Mouse (Mus musculus) stomach, embryonic 14.5 days (tissue): Measurements from ENCODE around the gene Cox10. TPM values are rescaled to one million over a fixed set of nuclear protein-coding genes. Genes with fewer than 3 reads are reported as not detected.

Experiments used
- ATAC-seq: fragments of 200-750 bp; cut with Nextera tagmentation; 2 replicates; pipeline ENCODE4 v1.8.0; 2017; ENCODE audit warnings: low read depth, moderate TSS enrichment; ENCODE audit not compliant: insufficient number of reproducible peaks, insufficient read depth, low FRiP score
- H3K27ac ChIP-seq: fragments of 300-500 bp; sonication (generic); 2 replicates; pipeline ENCODE4 v1.5.1; 2014; ENCODE audit warnings: mild to moderate bottlenecking, low read length, moderate library complexity, mixed read lengths
- H3K27me3 ChIP-seq: fragments of 300-500 bp; sonication (generic); 2 replicates; pipeline ENCODE4 v1.6.1; 2014; ENCODE audit warnings: low read length, control low read depth, mixed read lengths; ENCODE audit not compliant: control insufficient read depth, insufficient read depth
- H3K36me3 ChIP-seq: fragments of 300-500 bp; sonication (generic); 2 replicates; pipeline ENCODE4 v1.6.1; 2014; ENCODE audit warnings: mild to moderate bottlenecking, control low read depth, low read length, moderate library complexity, mixed read lengths; ENCODE audit not compliant: control insufficient read depth, insufficient read depth
- H3K4me1 ChIP-seq: fragments of 300-500 bp; sonication (generic); 2 replicates; pipeline ENCODE4 v1.6.1; 2014; ENCODE audit warnings: low read length, control low read depth, mixed read lengths; ENCODE audit not compliant: control insufficient read depth, insufficient read depth
- H3K4me2 ChIP-seq: fragments of 300-500 bp; sonication (generic); replicated peaks from 2 replicates; pipeline ENCODE4 v1.6.1; 2014; ENCODE audit warnings: low read depth, low read length, control low read depth
- H3K4me3 ChIP-seq: fragments of 300-500 bp; sonication (generic); 2 replicates; pipeline ENCODE4 v1.5.1; 2014; ENCODE audit warnings: low read depth, low read length, control low read depth
- H3K9ac ChIP-seq: fragments of 300-500 bp; sonication (generic); replicated peaks from 2 replicates; pipeline ENCODE4 v1.6.1; 2014; ENCODE audit warnings: low read depth, mild to moderate bottlenecking, control low read depth, low read length, moderate library complexity, mixed read lengths
- H3K9me3 ChIP-seq: fragments of 300-500 bp; sonication (generic); 2 replicates; pipeline ENCODE4 v1.6.1; 2016; ENCODE audit warnings: low read depth, low read length, control low read depth; ENCODE audit not compliant: control insufficient read depth
- WGBS: fragments of 180-500 bp; shearing (Covaris S2); extraction: QIAGEN DNeasy Blood & Tissue Kit; methylation state at CpG from one replicate; pipeline ENCODE4 v1.1.7; 2014; 5-methylcytosine and 5-hydroxymethylcytosine counted together
- polyA plus RNA-seq: library from polyadenylated mRNA; unstranded; fragments of >200 nt; fragmentation: Nextera tagmentation; extraction: Ambion mirVana; gene quantifications from 2 replicates; pipeline ENCODE4 v1.2.1, GENCODE M21; 2014

The Cox10 gene
- polyA plus RNA-seq, 1 experiment from 2014 or later = 25.1 TPM

DNA sequence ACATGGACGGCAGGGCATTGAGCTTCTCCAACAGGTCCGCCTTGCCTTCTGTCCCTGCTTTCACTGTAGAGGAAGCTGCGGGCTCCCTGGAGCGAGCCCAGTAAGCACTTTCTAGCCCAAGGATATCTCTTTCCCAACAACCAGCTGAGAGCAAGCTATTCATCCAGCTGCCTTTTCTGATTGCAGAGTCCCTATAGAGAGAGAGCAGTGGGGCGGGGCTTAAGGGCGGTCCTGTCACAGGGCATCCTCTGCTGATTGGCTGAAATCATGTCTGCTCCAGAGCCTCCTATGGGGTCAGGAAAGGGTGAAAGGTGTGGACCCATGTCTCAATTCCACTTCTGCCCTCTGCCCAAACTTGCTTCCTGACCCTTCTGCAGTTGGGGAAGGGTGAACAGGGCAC lies 152.4 kb downstream of the Cox10 start:
- Histone ChIP-seq H3K27ac (peak overlapping the region; percentile 33; the same call in 1 of the 2 replicates), H3K9ac (no peak overlapping the region), H3K4me3 (no peak overlapping the region), H3K36me3 (no peaks in the 10 kb centered on the region), H3K4me2 (no peak overlapping the region), H3K27me3 (0 out of 2 replicates have a peak, but pooled peaks cover 6% of the 10 kb centered on the region), H3K9me3 (no peaks in the 10 kb centered on the region), H3K4me1 (peaks cover 11% of the 10 kb centered on the region; the same call in 1 of the 2 replicates)
- ATAC-seq = no peak
- WGBS = 79% methylated on average over 6 of the region's 6 CpGs

DNA sequence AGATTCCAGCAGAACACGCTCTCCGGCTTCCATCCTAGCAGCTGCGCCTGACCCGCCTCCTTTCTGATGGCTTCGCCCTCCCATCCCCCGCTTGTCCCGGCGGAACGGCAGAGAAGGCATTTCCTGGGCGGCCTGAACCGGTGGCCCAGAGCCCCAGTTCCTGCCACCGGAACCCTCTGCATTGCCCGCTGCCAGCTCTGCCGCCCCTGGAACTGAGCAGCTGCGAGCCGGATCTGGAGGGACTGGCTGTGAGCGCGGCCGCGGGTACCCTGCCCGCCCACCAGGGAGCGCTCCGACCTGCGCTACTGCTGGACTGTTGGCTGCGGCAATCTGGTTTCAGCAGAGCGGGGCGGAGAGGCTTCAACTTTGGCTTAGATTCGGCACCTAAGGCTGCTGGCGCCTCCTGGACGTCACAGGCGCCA lies 154.1 kb downstream of the Cox10 start:
- Histone ChIP-seq H3K9me3 (no peaks in the 10 kb centered on the region), H3K4me2 (peak overlapping the region; percentile 51), H3K36me3 (no peaks in the 10 kb centered on the region), H3K27me3 (0 out of 2 replicates have a peak, but pooled peaks cover 14% of the 10 kb centered on the region), H3K9ac (no peak overlapping the region), H3K4me1 (peaks cover 17% of the 10 kb centered on the region; the same call in 1 of the 2 replicates), H3K27ac (no peak overlapping the region), H3K4me3 (peak overlapping the region; percentile 30)
- WGBS = under 1% methylated on average over 31 of the region's 31 CpGs
- no peak; the same call in 1 of the 2 replicates for ATAC-seq

- no peak overlapping the region for H3K9ac ChIP-seq
- no peak overlapping the region for H3K27ac ChIP-seq
- H3K4me2 ChIP-seq = 0 out of 2 replicates have a peak overlapping the region, but pooled peaks have one; percentile 67
- no peaks in the 10 kb centered on the region for H3K36me3 ChIP-seq
- H3K4me3 ChIP-seq = no peak overlapping the region
- H3K27me3 ChIP-seq = 0 out of 2 replicates have a peak, but pooled peaks cover 17% of the 10 kb centered on the region
- no peaks in the 10 kb centered on the region for H3K9me3 ChIP-seq
- 12% methylated on average over 26 of the region's 26 CpGs for WGBS
- no peak for ATAC-seq
- H3K4me1 ChIP-seq = peaks cover 17% of the 10 kb centered on the region; the same call in 1 of the 2 replicates
Observed at GRCm38 (mm10) chr11:63924286-63924930, 154.9 kb downstream of the Cox10 start.

- ATAC-seq = no peak
- Histone ChIP-seq H3K9me3 (no peaks in the 10 kb centered on the region), H3K4me1 (peaks cover 17% of the 10 kb centered on the region; the same call in 1 of the 2 replicates), H3K27ac (no peak overlapping the region), H3K4me2 (peak overlapping the region; percentile 67), H3K36me3 (no peaks in the 10 kb centered on the region), H3K9ac (0 out of 2 replicates have a peak overlapping the region, but pooled peaks have one; percentile 7), H3K27me3 (0 out of 2 replicates have a peak, but pooled peaks cover 19% of the 10 kb centered on the region), H3K4me3 (peak overlapping the region; percentile 62)
- 2% methylated on average over 29 of the region's 29 CpGs for WGBS
Observed at GRCm38 (mm10) chr11:63923386-63923785, 155.9 kb downstream of the Cox10 start.

- peak; percentile 91 for ATAC-seq
- Histone ChIP-seq H3K4me3 (peak within 1 kb of the TSS; percentile 62), H3K9ac (peak within 1 kb of the TSS; percentile 68), H3K4me1 (peaks cover 20% of the 10 kb centered on the region; the same call in 1 of the 2 replicates), H3K9me3 (no peaks in the 10 kb centered on the region), H3K36me3 (no peaks in the 10 kb centered on the region), H3K4me2 (peak within 1 kb of the TSS; percentile 67), H3K27me3 (0 out of 2 replicates have a peak, but pooled peaks cover 19% of the 10 kb centered on the region), H3K27ac (peak within 1 kb of the TSS; percentile 59; the same call in 1 of the 2 replicates)
- WGBS = 0% methylated on average over 43 of the region's 43 CpGs
Observed at GRCm38 (mm10) chr11:63922091-63922621, 157.1 kb downstream of the Cox10 start, which contains the start of gene Hs3st3b1. TSS of gene Hs3st3b1 (minus strand) at chr11:63922290.

GRCm38 (mm10) chr11:63921044-63921951 lies 158.0 kb downstream of the Cox10 start:
- Histone ChIP-seq H3K4me1 (peaks cover 20% of the 10 kb centered on the region; the same call in 1 of the 2 replicates), H3K4me3 (peak overlapping the region; percentile 62), H3K9me3 (no peaks in the 10 kb centered on the region), H3K27ac (peak overlapping the region; percentile 59; the same call in 1 of the 2 replicates), H3K27me3 (0 out of 2 replicates have a peak, but pooled peaks cover 19% of the 10 kb centered on the region), H3K36me3 (no peaks in the 10 kb centered on the region), H3K9ac (peak overlapping the region; percentile 68), H3K4me2 (peak overlapping the region; percentile 67)
- WGBS = under 1% methylated on average over 77 of the region's 80 CpGs
- ATAC-seq = no peak

DNA sequence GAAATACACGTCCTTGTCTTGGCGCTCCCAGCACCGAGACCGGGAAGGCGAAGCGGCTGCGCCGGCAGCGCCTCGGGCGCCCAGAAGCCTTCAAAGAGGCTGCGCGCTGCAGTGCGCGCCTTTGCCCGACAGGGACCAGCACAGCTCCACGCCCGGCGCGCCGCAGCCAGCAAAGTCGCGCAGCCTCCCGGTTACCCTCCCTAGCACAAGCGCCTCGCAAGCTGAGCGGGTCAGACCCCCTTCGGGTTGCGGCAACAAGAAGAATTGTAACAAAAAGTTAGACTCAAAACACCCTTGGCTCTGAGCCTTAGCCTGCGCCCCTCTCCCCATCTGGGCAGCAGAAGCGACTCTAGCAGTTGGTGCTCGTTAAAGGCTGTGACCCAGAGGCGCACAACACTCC lies 158.7 kb downstream of the Cox10 start:
- H3K36me3 ChIP-seq = no peaks in the 10 kb centered on the region
- peak overlapping the region; percentile 68 for H3K9ac ChIP-seq
- WGBS = under 1% methylated on average over 33 of the region's 33 CpGs
- H3K4me1 ChIP-seq = peaks cover 20% of the 10 kb centered on the region; the same call in 1 of the 2 replicates
- H3K27me3 ChIP-seq = 0 out of 2 replicates have a peak, but pooled peaks cover 19% of the 10 kb centered on the region
- 0 out of 2 replicates have a peak, but pooled peaks have one; percentile 37 for ATAC-seq
- peak overlapping the region; percentile 62 for H3K4me3 ChIP-seq
- peak overlapping the region; percentile 55; the same call in 1 of the 2 replicates for H3K27ac ChIP-seq
- H3K9me3 ChIP-seq = no peaks in the 10 kb centered on the region
- peak overlapping the region; percentile 67 for H3K4me2 ChIP-seq
